Mouse (Mus musculus): ENCODE data around the gene Cip2a.

The Cip2a gene

GRCm38 (mm10) chr16:48993559-48994342 is at the start of gene Cip2a, which contains the start of gene Dzip3:
Gene Cip2a (plus strand): TSS chr16:48994185.
Gene Dzip3 (minus strand): TSS chr16:48994165.
- DNase-seq (ENCODE audit: low read depth, low spot score), result peak; percentile 67

GRCm38 (mm10) chr16:48972996-48973395 is 21.0 kb upstream of the Cip2a start:
- no peak for DNase-seq (ENCODE audit: low read depth, low spot score)

- no peak for DNase-seq (ENCODE audit: low read depth, low spot score)
Measured at GRCm38 (mm10) chr16:48973548-48973947, 20.4 kb upstream of the Cip2a start.

GRCm38 (mm10) chr16:48979965-48980364 is 14.0 kb upstream of the Cip2a start:
- no peak for DNase-seq (ENCODE audit: low read depth, low spot score)

- no peak for DNase-seq (ENCODE audit: low read depth, low spot score)
Measured at GRCm38 (mm10) chr16:48985034-48985627, 8.9 kb upstream of the Cip2a start.

GRCm38 (mm10) chr16:48989700-48990099 is 4.3 kb upstream of the Cip2a start:
- DNase-seq (ENCODE audit: low read depth, low spot score), result no peak

- DNase-seq (ENCODE audit: low read depth, low spot score), result no peak
Measured at GRCm38 (mm10) chr16:48992437-48993230, 1.4 kb upstream of the Cip2a start.

GRCm38 (mm10) chr16:48993231-48993558 is 790 bp upstream of the Cip2a start:
- no peak for DNase-seq (ENCODE audit: low read depth, low spot score)

GRCm38 (mm10) chr16:48994343-48994693 is 333 bp downstream of the Cip2a start:
- DNase-seq (ENCODE audit: low read depth, low spot score), result no peak

- DNase-seq (ENCODE audit: low read depth, low spot score), result no peak
Measured at GRCm38 (mm10) chr16:49004151-49004550, 10.2 kb downstream of the Cip2a start.

GRCm38 (mm10) chr16:49016620-49017332 is 22.8 kb downstream of the Cip2a start:
- DNase-seq (ENCODE audit: low read depth, low spot score), result no peak

GRCm38 (mm10) chr16:49035852-49036251 is 41.9 kb downstream of the Cip2a start:
- no peak for DNase-seq (ENCODE audit: low read depth, low spot score)

GRCm38 (mm10) chr16:49037771-49038170 is 43.8 kb downstream of the Cip2a start:
- DNase-seq (ENCODE audit: low read depth, low spot score), result no peak

- DNase-seq (ENCODE audit: low read depth, low spot score), result no peak
Measured at GRCm38 (mm10) chr16:49040554-49041221, 46.7 kb downstream of the Cip2a start.

GRCm38 (mm10) chr16:49049214-49049613 is 55.2 kb downstream of the Cip2a start:
- no peak for DNase-seq (ENCODE audit: low read depth, low spot score)

- DNase-seq (ENCODE audit: low read depth, low spot score), result no peak
Measured at GRCm38 (mm10) chr16:49057186-49057585, 63.2 kb downstream of the Cip2a start, which contains the start of gene Myh15. Gene Myh15 (plus strand): TSS chr16:49057486.
